Mouse (Mus musculus) embryo, embryonic 11.5 days (tissue): ENCODE data around the gene Nars2.

Source experiments
- DNase-seq: peaks from one replicate; pipeline ENCODE4 v3.0.0-alpha.2; 2012; ENCODE audit warnings: low read depth, low spot score

Gene Nars2

GRCm38 (mm10) chr7:97072061-97072460 lies 120.8 kb downstream of the Nars2 start:
- DNase-seq = no peak

DNA sequence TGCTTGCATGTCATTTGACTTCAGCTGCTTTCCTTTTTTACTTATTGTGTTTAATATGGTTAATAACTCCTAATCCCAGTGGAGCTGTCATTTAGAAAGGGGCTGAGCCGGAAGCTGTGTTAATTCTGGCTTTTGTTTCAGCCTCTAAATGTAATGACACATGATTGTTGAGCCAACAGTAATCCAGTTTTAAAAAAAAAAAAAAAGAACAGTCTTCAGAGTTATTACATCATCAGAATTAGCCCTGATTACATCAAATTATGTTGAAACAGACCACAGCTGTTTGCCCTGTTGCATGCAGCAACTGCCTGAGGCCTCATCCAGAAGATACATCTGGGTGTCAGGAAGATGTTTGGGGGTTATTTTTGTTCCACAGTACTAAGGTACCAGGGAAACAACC lies 123.7 kb downstream of the Nars2 start:
- DNase-seq = no peak

DNA sequence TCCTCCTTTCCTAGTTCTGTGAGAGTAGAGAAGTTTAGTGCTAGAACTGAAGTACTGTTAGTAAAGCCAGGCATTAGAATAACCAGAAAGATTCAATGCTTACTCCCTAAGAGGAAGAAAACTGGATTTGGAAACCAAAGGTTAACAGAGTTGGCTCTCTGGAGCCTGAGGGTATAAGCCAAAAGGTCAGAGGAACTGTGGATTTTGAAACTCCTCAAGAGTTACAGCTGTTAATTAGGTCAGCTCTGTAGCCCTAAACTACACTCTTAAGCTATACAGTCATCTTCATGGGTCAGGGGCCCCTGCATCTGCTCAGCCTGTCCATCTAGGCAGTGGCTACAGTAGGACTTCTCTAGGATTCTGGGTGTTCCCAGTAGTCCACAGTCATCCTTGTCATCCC lies 125.7 kb downstream of the Nars2 start:
- DNase-seq = no peak

DNA sequence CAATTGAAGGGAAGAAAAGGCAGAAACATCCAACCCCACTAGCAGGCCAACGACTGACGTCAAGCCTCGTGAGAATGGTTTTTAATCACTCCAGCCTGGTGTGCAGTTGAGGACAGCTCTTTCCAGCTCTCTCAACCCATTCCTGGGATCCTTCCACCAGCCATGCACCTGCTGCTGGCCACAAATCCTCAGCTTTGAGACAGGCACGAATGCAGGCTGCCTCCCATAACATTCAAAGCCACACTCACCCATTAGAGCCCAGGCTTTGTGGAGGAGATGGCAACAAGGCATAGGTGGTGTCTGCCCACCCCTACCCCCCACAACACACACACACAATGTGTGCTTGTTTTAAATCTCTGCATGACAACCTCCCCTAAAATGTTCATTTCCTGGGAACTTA lies 127.4 kb downstream of the Nars2 start:
- no peak for DNase-seq

GRCm38 (mm10) chr7:97079145-97079544 lies 127.8 kb downstream of the Nars2 start:
- DNase-seq = no peak

GRCm38 (mm10) chr7:97079651-97080365 lies 128.5 kb downstream of the Nars2 start:
- no peak for DNase-seq

GRCm38 (mm10) chr7:97080621-97081241 lies 129.4 kb downstream of the Nars2 start:
- no peak for DNase-seq

DNA sequence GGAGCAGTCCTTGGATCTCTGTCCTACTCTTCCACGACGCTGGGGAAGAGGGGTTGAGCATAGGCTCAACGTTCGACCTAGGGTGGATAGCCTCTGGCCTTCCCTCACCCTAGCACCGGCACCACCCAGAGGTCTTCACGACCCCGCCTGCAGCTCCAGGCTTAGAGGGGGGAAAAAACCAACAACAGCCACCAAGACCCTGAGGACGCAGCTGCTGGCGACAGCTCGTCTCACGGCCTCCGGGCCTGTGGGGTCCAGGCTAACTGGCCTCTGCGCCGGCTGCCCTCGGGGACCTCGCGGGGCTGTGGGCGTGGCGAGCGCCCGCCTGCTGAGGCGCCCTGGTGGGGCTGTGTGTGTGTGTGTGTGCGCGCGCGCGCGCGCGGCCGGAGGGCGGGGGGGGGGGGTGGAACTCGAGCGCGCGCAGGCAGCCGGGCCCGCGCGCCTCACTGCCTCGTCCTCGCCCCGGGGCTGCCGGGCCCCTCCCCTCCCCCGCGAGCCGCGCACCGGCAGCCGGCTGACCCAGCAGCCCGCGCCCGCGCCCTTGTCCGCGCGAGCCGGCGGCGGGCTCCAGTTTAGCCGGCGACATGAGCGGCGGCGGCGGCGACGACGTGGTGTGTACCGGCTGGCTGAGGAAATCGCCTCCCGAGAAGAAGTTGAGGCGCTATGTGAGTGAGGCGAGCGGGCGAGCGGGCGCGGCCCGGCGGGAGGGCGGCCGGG lies 130.1 kb downstream of the Nars2 start, which contains the start of gene Gab2:
Gene Gab2 (plus strand): TSS at position 345 of the 717 bp plus-strand sequence.
- DNase-seq = peak; percentile 55

GRCm38 (mm10) chr7:97081959-97082218 lies 130.6 kb downstream of the Nars2 start:
- no peak for DNase-seq

GRCm38 (mm10) chr7:97082219-97083101 lies 131.2 kb downstream of the Nars2 start:
- DNase-seq = peak; percentile 40

DNA sequence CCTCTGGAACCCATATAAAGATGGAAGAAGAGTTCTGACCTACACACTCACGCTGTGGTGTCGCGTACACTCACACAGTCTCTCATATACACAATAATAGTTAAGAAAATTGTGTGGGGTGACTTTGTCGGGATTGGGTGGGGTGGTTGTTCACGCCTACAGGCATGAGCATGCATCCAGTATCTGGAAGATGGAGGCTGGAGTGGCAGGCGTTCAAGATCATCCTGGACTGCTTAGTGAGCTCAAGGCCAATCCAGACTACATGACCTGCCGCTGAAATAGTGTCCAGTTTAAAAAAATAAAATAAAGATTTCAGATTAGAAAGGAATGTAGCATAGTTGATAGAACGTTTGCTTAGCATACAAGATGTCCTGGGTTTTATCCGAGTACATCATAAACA lies 132.3 kb downstream of the Nars2 start:
- DNase-seq = no peak

DNA sequence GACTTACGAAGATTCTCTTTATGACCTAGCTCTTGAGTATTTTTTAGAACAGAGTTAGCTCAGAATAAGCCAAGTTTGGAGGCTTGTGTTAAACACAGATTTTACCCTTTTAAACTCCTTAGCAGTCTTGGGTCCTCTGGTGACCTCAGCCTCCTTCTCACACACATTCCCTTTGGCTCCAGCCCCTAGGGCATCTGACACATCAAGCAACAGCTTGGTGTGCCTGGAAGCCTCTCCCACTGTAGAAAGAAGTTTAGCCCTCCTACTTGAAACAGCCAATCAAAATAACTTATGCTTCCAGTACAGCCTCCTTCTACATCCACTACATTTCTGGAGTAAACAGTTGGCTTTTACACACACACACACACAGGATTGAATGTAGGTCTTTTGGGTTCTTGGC lies 132.9 kb downstream of the Nars2 start:
- DNase-seq = no peak

- no peak for DNase-seq
Measured at GRCm38 (mm10) chr7:97085291-97085690, 134.0 kb downstream of the Nars2 start.

- no peak for DNase-seq
Measured at GRCm38 (mm10) chr7:97094241-97094640, 142.9 kb downstream of the Nars2 start.

DNA sequence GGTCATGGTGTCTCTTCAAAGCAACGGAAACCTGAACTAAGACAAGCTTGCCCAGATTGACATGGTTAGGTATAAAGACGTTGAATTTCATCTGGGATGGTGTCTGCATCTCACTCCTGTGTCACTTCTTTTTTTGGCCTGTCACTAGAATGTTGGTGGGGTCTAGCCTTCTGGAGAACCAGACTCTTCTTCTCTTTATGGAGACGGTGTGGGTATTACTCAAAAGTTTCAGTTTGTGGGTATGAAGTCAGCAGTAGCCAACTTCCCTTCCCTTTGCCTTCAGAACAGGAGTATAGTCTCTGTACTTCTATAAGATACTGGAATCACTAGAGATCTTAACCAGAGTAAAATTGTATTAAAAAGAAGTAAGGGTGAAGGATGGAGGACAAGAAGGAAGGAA lies 156.8 kb downstream of the Nars2 start:
- DNase-seq = no peak
